Mouse (Mus musculus): ENCODE results near the gene Ube2k.

DNA sequence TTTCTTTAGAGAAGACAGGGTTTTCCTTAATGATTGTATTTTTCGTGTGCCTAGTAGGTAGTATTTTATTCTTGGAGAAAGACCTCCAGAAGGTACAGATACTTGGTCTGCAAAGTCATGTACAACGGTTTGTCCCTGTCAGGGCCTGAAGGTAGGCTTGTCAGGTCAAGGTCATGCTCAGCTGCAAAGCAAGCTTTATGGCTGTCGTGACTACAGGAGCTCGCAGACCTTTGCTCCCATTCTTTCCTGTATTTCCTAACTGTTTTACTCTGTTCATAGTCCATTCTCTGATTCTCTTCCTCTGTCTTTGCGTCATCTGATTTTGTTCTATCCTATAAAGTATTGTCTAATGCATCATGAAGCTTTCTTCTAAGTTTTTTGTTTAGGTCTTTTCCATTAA, 49.3 kb downstream of the Ube2k start:
- TF ChIP-seq GATA1 (IDR thresholded peaks at IDR 0.05; ENCODE audit: low read length), result no peak
- no peak for TF ChIP-seq TAL1 (IDR thresholded peaks at IDR 0.05; ENCODE audit: low read length)
